Mouse (Mus musculus) spleen, adult 2 months (tissue): ENCODE data around the gene Stx12. TPM values are rescaled to one million over a fixed set of nuclear protein-coding genes. Genes with fewer than 3 reads are reported as not detected.

ENCODE experiments used
- DNase-seq, 2 experiments: peaks; one replicate each; pipeline versions ENCODE4 v3.0.0 to v3.0.0-alpha.2; 2012 to 2021; ENCODE audit warnings: low spot score in 2 of 2, low read depth in 1 of 2
- H3K27ac ChIP-seq: fragments of 200-500 bp; 2 replicates; pipeline ENCODE4 v1.5.1; 2012; ENCODE audit warnings: low read length, inconsistent platforms; ENCODE audit not compliant: insufficient read depth
- H3K27me3 ChIP-seq: fragments of 200-500 bp; 2 replicates; pipeline ENCODE4 v1.6.1; 2012; ENCODE audit warnings: mild to moderate bottlenecking, moderate library complexity, low read length, inconsistent platforms; ENCODE audit not compliant: control insufficient read depth, insufficient read depth
- H3K36me3 ChIP-seq: fragments of 200-500 bp; 2 replicates; pipeline ENCODE4 v1.6.1; 2012; ENCODE audit warnings: mild to moderate bottlenecking, low read length, inconsistent platforms; ENCODE audit not compliant: control insufficient read depth, insufficient read depth
- H3K4me1 ChIP-seq: fragments of 200-500 bp; 2 replicates; pipeline ENCODE4 v1.6.1; 2011; ENCODE audit warnings: inconsistent platforms; ENCODE audit not compliant: control insufficient read depth, insufficient read depth, insufficient read length
- H3K4me3 ChIP-seq: fragments of 200-500 bp; 2 replicates; pipeline ENCODE4 v1.5.1; 2011; ENCODE audit warnings: mild to moderate bottlenecking, inconsistent platforms; ENCODE audit not compliant: insufficient read depth, insufficient read length; ENCODE audit errors: extremely low read depth
- CTCF ChIP-seq: fragments of 200-500 bp; IDR thresholded peaks from 2 replicates; pipeline ENCODE4 v1.5.1; 2011; ENCODE audit warnings: mild to moderate bottlenecking, inconsistent platforms; ENCODE audit not compliant: insufficient read depth, insufficient read length, insufficient replicate concordance; ENCODE audit errors: extremely low read depth
- POLR2A ChIP-seq: fragments of 200-500 bp; IDR thresholded peaks from 2 replicates; pipeline ENCODE4 v1.6.1; 2011; ENCODE audit warnings: low read depth, low read length, inconsistent platforms
- WGBS: fragments of 180-500 bp; shearing (Covaris S2); methylation state at CpG from one replicate; pipeline ENCODE4 v1.1.7; 2018; 5-methylcytosine and 5-hydroxymethylcytosine counted together
- polyA plus RNA-seq: library from polyadenylated mRNA; depleted of rRNA; stranded (reverse); fragments of >200 nt; gene quantifications from 2 replicates; pipeline ENCODE4 v1.2.3, GENCODE M21; 2012

Gene Stx12
- polyA plus RNA-seq, 1 experiment, result 6.8 TPM

- Histone ChIP-seq H3K27me3 (no peaks in the 10 kb centered on the region), H3K4me3 (no peak overlapping the region), H3K4me1 (no peaks in the 10 kb centered on the region), H3K27ac (no peak overlapping the region), H3K36me3 (peaks cover 16% of the 10 kb centered on the region)
- WGBS, result 44% methylated on average over 3 of the region's 3 CpGs
- no peak for DNase-seq
- TF ChIP-seq CTCF (no peak), POLR2A (no peak)
Observed at GRCm38 (mm10) chr4:132841493-132841892, 42.8 kb downstream of the Stx12 start.

- Histone ChIP-seq H3K4me1 (peaks cover 3% of the 10 kb centered on the region; the same call in 1 of the 2 replicates), H3K27ac (no peak overlapping the region), H3K27me3 (no peaks in the 10 kb centered on the region), H3K36me3 (peaks cover 14% of the 10 kb centered on the region), H3K4me3 (no peak overlapping the region)
- 43% methylated on average over 8 of the region's 8 CpGs for WGBS
- no peak for TF ChIP-seq POLR2A
- TF ChIP-seq CTCF, result peak; percentile 79; the same call in 1 of the 2 replicates
- peak; percentile 77 to 81 for DNase-seq
Observed at GRCm38 (mm10) chr4:132823614-132824366, 60.5 kb downstream of the Stx12 start.

- Histone ChIP-seq H3K27me3 (no peaks in the 10 kb centered on the region), H3K4me3 (no peak overlapping the region), H3K27ac (no peak overlapping the region), H3K36me3 (no peaks in the 10 kb centered on the region), H3K4me1 (peaks cover 14% of the 10 kb centered on the region; the same call in 1 of the 2 replicates)
- no peak for TF ChIP-seq CTCF
- no peak for TF ChIP-seq POLR2A
- no peak for DNase-seq
- WGBS, result 74% methylated on average over 2 of the region's 2 CpGs
Observed at GRCm38 (mm10) chr4:132818442-132818841, 65.9 kb downstream of the Stx12 start.

- 59% methylated on average over 2 of the region's 2 CpGs for WGBS
- H3K4me3 ChIP-seq, result no peak overlapping the region
- H3K36me3 ChIP-seq, result no peaks in the 10 kb centered on the region
- no peak for TF ChIP-seq CTCF
- peak overlapping the region; percentile 10 for H3K27ac ChIP-seq
- no peaks in the 10 kb centered on the region for H3K27me3 ChIP-seq
- no peak for DNase-seq
- H3K4me1 ChIP-seq, result peaks cover 12% of the 10 kb centered on the region; the same call in 1 of the 2 replicates
Observed at GRCm38 (mm10) chr4:132816855-132817254, 67.5 kb downstream of the Stx12 start.

GRCm38 (mm10) chr4:132816404-132816803, 67.9 kb downstream of the Stx12 start:
- TF ChIP-seq POLR2A (no peak), CTCF (no peak)
- H3K27me3 ChIP-seq, result no peaks in the 10 kb centered on the region
- peak in 1 of 2 experiments; percentile 33 for DNase-seq
- H3K27ac ChIP-seq, result peak overlapping the region; percentile 66
- WGBS, result 49% methylated on average over 7 of the region's 7 CpGs
- H3K4me1 ChIP-seq, result peaks cover 12% of the 10 kb centered on the region; the same call in 1 of the 2 replicates
- H3K4me3 ChIP-seq, result no peak overlapping the region
- no peaks in the 10 kb centered on the region for H3K36me3 ChIP-seq

GRCm38 (mm10) chr4:132809621-132810020, 74.7 kb downstream of the Stx12 start:
- H3K36me3 ChIP-seq, result no peaks in the 10 kb centered on the region
- no peak overlapping the region for H3K4me3 ChIP-seq
- no peak for DNase-seq
- H3K27me3 ChIP-seq, result no peaks in the 10 kb centered on the region
- TF ChIP-seq POLR2A, result no peak
- TF ChIP-seq CTCF, result no peak
- 65% methylated on average over 5 of the region's 5 CpGs for WGBS
- H3K4me1 ChIP-seq, result peaks cover 24% of the 10 kb centered on the region
- H3K27ac ChIP-seq, result peak overlapping the region; percentile 2; the same call in 1 of the 2 replicates
